In genomic region chr7:80844691-80845090, GRCm38 (mm10) we compare ENCODE assay signal across 14 mouse cellular contexts.
"Had no signal": no experiment of that assay in that cellular context is flagged by ENCODE, and none has a peak within 500 bp of the region (broad histone marks: within the 10 kb centered on the region; RNA-seq: fewer than 3 reads in every experiment).

No protein-coding gene starts in this region.

- H3K4me2 ChIP-seq: lung, embryonic 14.5 days; midbrain, embryonic 12.5 days; midbrain, embryonic 15.5 days; neural tube, embryonic 12.5 days; stomach, embryonic 15.5 days had no signal

- H3K27me3 ChIP-seq: midbrain, embryonic 12.5 days; midbrain, embryonic 15.5 days; neural tube, embryonic 12.5 days; stomach, embryonic 15.5 days had no signal

- ATAC-seq: midbrain, embryonic 15.5 days had no signal

- H3K9ac ChIP-seq: lung, embryonic 14.5 days; midbrain, embryonic 12.5 days; midbrain, embryonic 15.5 days; neural tube, embryonic 12.5 days; stomach, embryonic 15.5 days had no signal

- H3K36me3 ChIP-seq: midbrain, embryonic 12.5 days; midbrain, embryonic 15.5 days; neural tube, embryonic 12.5 days; stomach, embryonic 15.5 days had no signal

- H3K4me1 ChIP-seq: midbrain, embryonic 12.5 days; midbrain, embryonic 15.5 days; neural tube, embryonic 12.5 days had no signal

- DNase-seq: lung, adult 18-20 months; lung, embryonic 14.5 days; lung, postnatal 10 days; lung, postnatal 36 days; right cerebral cortex, postnatal 14 days; thymus, adult 2 months; thymus, postnatal 25 days; thymus, postnatal 4 days had no signal

- H3K9me3 ChIP-seq: midbrain, embryonic 12.5 days; midbrain, embryonic 15.5 days; neural tube, embryonic 12.5 days; stomach, embryonic 15.5 days had no signal

- H3K27ac ChIP-seq: midbrain, embryonic 12.5 days; midbrain, embryonic 15.5 days; neural tube, embryonic 12.5 days; stomach, embryonic 15.5 days; stomach, postnatal 0 days had no signal

- H3K4me3 ChIP-seq: megakaryocyte, embryonic 14.5 days; midbrain, embryonic 12.5 days; midbrain, embryonic 15.5 days; neural tube, embryonic 12.5 days; stomach, embryonic 15.5 days had no signal
